Mouse (Mus musculus) G1E (cell line): Measurements from ENCODE around the gene Sox12. TPM values are rescaled to one million over a fixed set of nuclear protein-coding genes. Genes with fewer than 3 reads are reported as not detected.

ENCODE experiments used
- ATAC-seq: 2 replicates; pipeline ENCODE4 v1.8.0; 2016; ENCODE audit warnings: mild to moderate bottlenecking; ENCODE audit not compliant: insufficient number of reproducible peaks, poor library complexity, low FRiP score, severe bottlenecking; ENCODE audit errors: extremely low read depth
- DNase-seq: peaks from one replicate; pipeline ENCODE4 v3.0.0; 2012; ENCODE audit warnings: low spot score
- H3K27me3 ChIP-seq: 2 replicates; pipeline ENCODE4 v1.6.1; 2012; ENCODE audit warnings: mild to moderate bottlenecking, low read length, inconsistent platforms; ENCODE audit not compliant: insufficient read depth
- H3K36me3 ChIP-seq: replicated peaks from 2 replicates; pipeline ENCODE3; 2012; ENCODE audit warnings: mild to moderate bottlenecking, inconsistent platforms
- H3K4me1 ChIP-seq: 2 replicates; pipeline ENCODE4 v1.6.1; 2012; ENCODE audit warnings: low read depth, low read length, inconsistent platforms, mixed read lengths; ENCODE audit not compliant: insufficient read depth
- H3K4me3 ChIP-seq: 2 replicates; pipeline ENCODE4 v1.5.1; 2012; ENCODE audit warnings: low read depth, mild to moderate bottlenecking, inconsistent platforms, low read length, moderate library complexity, mixed read lengths
- H3K9me3 ChIP-seq: replicated peaks from 2 replicates; pipeline ENCODE4 v1.6.1; 2012; ENCODE audit warnings: inconsistent platforms
- CTCF ChIP-seq: IDR thresholded peaks from 2 replicates; pipeline ENCODE4 v1.5.1; 2012; ENCODE audit warnings: low read depth, low read length, inconsistent platforms, mixed read lengths
- GATA1 ChIP-seq: IDR thresholded peaks from 2 replicates; pipeline ENCODE4 v1.6.1; 2012; ENCODE audit warnings: borderline replicate concordance, low read length, inconsistent platforms, mixed read lengths
- GATA2 ChIP-seq: IDR thresholded peaks from 2 replicates; pipeline ENCODE4 v1.6.1; 2012; ENCODE audit warnings: low read depth, low read length, inconsistent platforms, borderline replicate concordance
- POLR2AphosphoS5 ChIP-seq: IDR thresholded peaks from 2 replicates; pipeline ENCODE4 v1.6.1; 2012; ENCODE audit warnings: low read depth, low read length, inconsistent platforms; ENCODE audit not compliant: insufficient replicate concordance
- TAL1 ChIP-seq: conservative IDR thresholded peaks from 2 replicates; pipeline ENCODE4 v1.6.1; 2012; ENCODE audit warnings: low read depth, low read length, inconsistent platforms, mixed read lengths
- polyA plus RNA-seq: library from polyadenylated mRNA; stranded (reverse); fragments of >175 nt; gene quantifications from 2 replicates; pipeline ENCODE4 v1.2.3, GENCODE M21; 2012
- total RNA-seq, 2 experiments: library from RNA; stranded (forward) in 1 of 2; stranded (reverse) in 1 of 2; fragments of 200-1000 nt in 1 of 2; fragments of >200 nt in 1 of 2; fragmentation: Nextera tagmentation in 1 of 2; gene quantifications; 2 replicates each; pipeline ENCODE4 v1.2.3; 2014 to 2017

Gene Sox12
- total and polyA plus RNA-seq, 3 experiments: 0.98 to 60.0 (median 29.4) TPM

DNA sequence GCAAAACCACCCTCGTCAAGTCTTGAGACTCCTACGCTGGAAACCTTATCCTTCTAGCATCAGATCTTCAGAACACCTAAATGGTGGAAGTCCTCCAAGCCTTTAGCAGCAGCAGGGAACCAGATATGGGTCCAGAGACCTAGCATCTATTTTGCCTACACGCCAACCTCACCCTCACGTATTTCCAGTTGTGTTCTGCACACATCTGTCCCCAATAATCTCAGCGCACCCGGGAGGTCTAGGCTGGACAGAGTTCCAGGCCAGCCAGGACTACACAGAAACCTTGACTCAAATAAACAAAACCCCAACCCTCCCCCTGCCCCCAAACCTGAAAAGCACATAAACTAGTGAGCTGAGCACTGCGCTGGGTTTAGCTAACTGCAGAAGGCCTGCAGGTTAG lies 13.6 kb upstream of the Sox12 start:
- Histone ChIP-seq H3K9me3 (peaks cover 31% of the 10 kb centered on the region), H3K4me3 (peak overlapping the region; percentile 55; the same call in 1 of the 2 replicates), H3K36me3 (peaks cover 12% of the 10 kb centered on the region), H3K27me3 (no peaks in the 10 kb centered on the region), H3K4me1 (peaks cover 37% of the 10 kb centered on the region)
- ATAC-seq (no peak), DNase-seq (no peak)
- TF ChIP-seq GATA2 (no peak), POLR2AphosphoS5 (no peak)

DNA sequence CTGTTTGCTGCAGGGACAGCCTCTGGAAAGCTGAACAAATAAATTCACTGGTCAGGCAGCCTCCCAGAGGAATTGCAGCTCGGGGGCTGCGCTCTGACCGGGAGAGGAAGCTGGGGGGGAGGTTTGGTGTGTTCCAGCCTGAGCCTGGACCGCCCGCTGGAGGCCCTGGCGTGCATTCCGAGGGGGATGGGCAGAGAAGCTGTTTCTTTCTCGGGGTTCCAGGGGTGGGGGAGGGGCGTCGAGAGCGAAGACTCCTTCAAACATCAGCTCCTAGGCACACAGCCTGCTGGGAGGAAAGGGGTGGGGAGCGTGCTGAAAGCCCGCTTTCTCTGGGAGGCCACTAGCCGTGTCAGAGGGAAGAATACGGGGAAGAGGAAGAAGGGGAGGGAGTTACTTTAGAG lies 13.1 kb upstream of the Sox12 start:
- peak; percentile 42 for ATAC-seq
- Histone ChIP-seq H3K4me3 (peak overlapping the region; percentile 55; the same call in 1 of the 2 replicates), H3K9me3 (peaks cover 26% of the 10 kb centered on the region), H3K36me3 (peaks cover 12% of the 10 kb centered on the region), H3K27me3 (no peaks in the 10 kb centered on the region), H3K4me1 (peaks cover 42% of the 10 kb centered on the region)
- DNase-seq: peak; percentile 18
- no peak for TF ChIP-seq GATA1
- TF ChIP-seq GATA2: no peak
- 0 out of 2 replicates have a peak, but pooled peaks have one; percentile 39 for TF ChIP-seq POLR2AphosphoS5

DNA sequence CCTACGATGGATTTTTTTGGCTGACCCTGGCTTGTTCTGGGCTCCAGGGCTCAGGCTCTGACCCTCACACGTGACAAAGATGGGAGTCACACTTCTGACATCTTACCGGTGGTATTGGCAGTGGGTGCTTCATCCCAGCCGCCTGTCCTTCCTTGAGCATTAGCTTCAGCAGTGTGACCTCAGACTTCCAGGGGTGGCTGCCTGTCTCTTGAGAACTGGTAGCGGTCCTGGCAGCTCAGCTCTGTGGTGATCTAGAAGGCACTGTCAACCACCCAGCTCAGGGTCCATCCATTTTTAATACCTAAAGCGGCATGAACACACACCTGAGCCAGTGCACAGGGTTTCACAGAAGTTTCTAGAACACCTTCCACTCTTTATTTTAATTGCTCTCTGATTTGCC lies 11.9 kb upstream of the Sox12 start:
- Histone ChIP-seq H3K9me3 (peaks cover 15% of the 10 kb centered on the region), H3K36me3 (peaks cover 12% of the 10 kb centered on the region), H3K4me1 (peaks cover 48% of the 10 kb centered on the region), H3K27me3 (no peaks in the 10 kb centered on the region), H3K4me3 (no peak overlapping the region)
- TF ChIP-seq POLR2AphosphoS5 (no peak), CTCF (no peak), GATA1 (no peak), TAL1 (no peak), GATA2 (no peak)
- no peak for DNase-seq
- ATAC-seq: no peak

DNA sequence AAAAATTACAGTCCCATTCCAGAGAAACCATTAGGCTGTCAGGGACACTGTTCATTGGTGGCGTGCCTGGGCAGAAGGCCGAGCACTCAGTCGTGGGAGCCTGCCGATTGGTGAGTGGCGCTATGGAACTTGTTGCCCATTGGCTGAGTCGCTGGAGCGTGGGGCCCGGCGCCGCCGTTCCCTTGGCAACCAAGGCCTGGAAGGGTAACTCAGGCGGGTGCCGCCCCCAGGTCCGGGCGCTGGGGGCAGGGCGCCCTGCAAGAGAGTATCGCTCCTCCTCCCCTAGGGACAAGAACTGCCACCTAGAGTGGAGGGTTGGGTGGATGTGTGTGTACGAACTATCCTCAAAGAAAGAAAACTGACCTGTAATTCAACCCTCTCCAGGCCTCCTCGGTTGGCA lies 8.3 kb upstream of the Sox12 start:
- Histone ChIP-seq H3K36me3 (peaks cover 8% of the 10 kb centered on the region), H3K4me3 (peak overlapping the region; percentile 51; the same call in 1 of the 2 replicates), H3K4me1 (peaks cover 44% of the 10 kb centered on the region), H3K27me3 (no peaks in the 10 kb centered on the region), H3K9me3 (no peaks in the 10 kb centered on the region)
- ATAC-seq: peak; percentile 97
- no peak for TF ChIP-seq CTCF
- no peak for TF ChIP-seq TAL1
- TF ChIP-seq GATA1: no peak
- TF ChIP-seq GATA2: no peak
- TF ChIP-seq POLR2AphosphoS5: no peak
- DNase-seq: peak; percentile 88

DNA sequence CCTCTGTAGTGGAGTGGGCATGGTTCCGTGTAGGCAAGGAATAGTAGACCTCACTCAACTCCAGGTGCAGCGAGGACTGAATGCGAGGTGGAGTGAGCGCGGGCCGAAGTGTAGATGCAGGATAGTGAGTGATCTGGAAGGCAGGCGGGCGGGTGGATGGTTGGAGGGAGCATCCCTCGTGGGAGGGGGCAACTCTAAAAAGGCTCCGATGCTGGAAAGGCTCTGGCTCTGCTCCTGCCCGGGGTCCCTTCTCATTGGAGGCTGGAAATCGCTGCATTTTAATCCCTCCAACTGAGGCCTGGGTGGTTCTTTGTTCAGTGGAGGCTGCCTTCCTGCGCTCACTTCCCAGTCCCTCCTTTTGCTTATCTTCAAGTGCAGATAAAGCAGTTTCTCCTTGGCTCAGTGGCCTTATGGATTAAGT lies 1.3 kb upstream of the Sox12 start:
- Histone ChIP-seq H3K4me3 (peak overlapping the region; percentile 79), H3K9me3 (peaks cover 20% of the 10 kb centered on the region), H3K36me3 (peaks cover 13% of the 10 kb centered on the region), H3K4me1 (peaks cover 41% of the 10 kb centered on the region), H3K27me3 (peaks cover 31% of the 10 kb centered on the region)
- no peak for TF ChIP-seq CTCF
- no peak for TF ChIP-seq TAL1
- no peak for TF ChIP-seq GATA1
- TF ChIP-seq POLR2AphosphoS5: no peak
- no peak for TF ChIP-seq GATA2
- DNase-seq (no peak), ATAC-seq (no peak)

DNA sequence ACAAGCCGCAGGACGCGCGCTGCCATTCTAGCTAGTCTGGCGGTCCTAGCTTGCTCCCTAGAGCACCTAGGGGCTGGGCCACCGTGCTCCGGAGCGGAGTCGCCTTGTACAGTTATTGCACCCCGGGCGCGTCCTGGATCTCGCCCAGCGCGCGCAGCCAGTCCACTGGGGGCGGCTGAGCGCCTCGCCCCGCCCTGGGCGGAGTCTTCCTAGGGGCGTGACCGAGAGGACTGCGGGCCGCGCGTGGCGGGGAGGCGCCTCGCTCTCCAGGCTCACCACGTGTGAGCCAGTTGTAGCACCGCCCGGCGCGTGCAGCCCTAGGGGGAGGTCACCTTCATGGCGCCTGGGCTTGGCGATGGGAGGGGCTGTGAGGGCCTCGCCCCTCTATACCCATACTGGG lies 828 bp upstream of the Sox12 start:
- ATAC-seq (peak; percentile 67), DNase-seq (peak; percentile 64)
- Histone ChIP-seq H3K36me3 (peaks cover 17% of the 10 kb centered on the region), H3K4me3 (peak overlapping the region; percentile 79), H3K4me1 (peaks cover 45% of the 10 kb centered on the region), H3K9me3 (peaks cover 20% of the 10 kb centered on the region), H3K27me3 (peaks cover 31% of the 10 kb centered on the region)
- TF ChIP-seq CTCF (no peak), GATA1 (no peak), POLR2AphosphoS5 (no peak)

DNA sequence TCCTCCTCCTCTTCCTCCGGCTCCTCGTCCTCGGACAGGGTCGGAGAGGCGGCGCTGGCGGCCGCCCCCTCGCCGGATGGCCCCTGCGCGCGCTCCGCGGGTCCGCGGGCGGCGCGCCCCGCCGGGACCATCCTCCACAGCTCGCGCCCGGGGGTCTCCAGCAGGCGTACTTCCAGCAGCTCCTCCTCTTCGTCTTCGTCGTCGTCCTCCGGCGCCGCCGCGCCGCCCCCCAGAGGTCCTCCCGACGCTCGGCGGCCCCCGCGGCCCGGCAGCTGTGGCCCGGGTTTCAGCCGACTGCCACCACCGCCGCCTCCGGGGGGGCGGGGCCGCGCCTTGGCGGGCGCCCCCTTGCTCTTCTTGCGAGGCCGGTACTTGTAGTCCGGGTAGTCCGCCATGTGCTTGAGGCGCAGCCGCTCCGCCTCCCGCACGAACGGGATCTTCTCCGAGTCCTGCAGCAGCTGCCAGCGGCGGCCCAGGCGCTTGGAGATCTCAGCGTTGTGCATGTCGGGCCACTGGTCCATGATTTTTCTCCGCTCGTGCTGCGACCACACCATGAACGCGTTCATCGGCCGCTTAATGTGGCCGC lies 766 bp downstream of the Sox12 start:
- peaks cover 22% of the 10 kb centered on the region for H3K36me3 ChIP-seq
- peak; percentile 56 for DNase-seq
- H3K4me3 ChIP-seq: peak overlapping the region; percentile 79
- peaks cover 20% of the 10 kb centered on the region for H3K9me3 ChIP-seq
- H3K27me3 ChIP-seq: peaks cover 31% of the 10 kb centered on the region
- no peak for ATAC-seq
- TF ChIP-seq GATA1 (no peak), CTCF (no peak), TAL1 (no peak), GATA2 (no peak), POLR2AphosphoS5 (no peak)
- peaks cover 52% of the 10 kb centered on the region for H3K4me1 ChIP-seq
